Mouse (Mus musculus) ES-E14 (cell line): ENCODE results near the gene Rplp2.

ENCODE experiments used
- CHD2 ChIP-seq: IDR thresholded peaks from 2 replicates; pipeline ENCODE4 v1.6.1; 2014; ENCODE audit warnings: mild to moderate bottlenecking, low read depth, low read length, inconsistent platforms
- HCFC1 ChIP-seq: IDR thresholded peaks from 2 replicates; pipeline ENCODE4 v1.6.1; 2012; ENCODE audit warnings: low read length, inconsistent platforms, borderline replicate concordance; ENCODE audit not compliant: insufficient read depth
- MAFK ChIP-seq: IDR thresholded peaks from 2 replicates; pipeline ENCODE4 v1.6.1; 2014; ENCODE audit warnings: mild to moderate bottlenecking, low read depth, low read length, inconsistent platforms; ENCODE audit not compliant: insufficient read depth

DNA sequence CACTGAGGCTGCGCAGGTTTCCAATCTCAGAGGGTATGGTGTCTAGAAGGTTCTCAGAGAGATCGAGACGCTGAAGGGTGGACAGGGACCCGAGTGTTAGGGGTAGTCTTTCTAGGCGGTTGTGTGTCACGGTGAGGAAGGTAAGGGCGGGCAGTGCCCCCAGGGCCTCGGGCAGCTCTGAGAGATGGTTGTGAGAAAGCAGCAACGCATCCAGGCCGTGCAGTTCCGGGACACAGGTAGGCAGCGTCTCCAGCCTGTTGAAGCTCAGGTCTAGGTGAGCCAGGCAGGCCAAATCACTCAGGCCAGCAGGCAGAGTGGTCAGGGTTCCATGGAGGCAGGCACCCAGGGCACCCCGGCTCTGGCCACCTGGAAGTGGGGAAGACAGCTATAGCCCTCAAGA is 5.0 kb upstream of the Rplp2 start:
- no peak for TF ChIP-seq MAFK
- TF ChIP-seq HCFC1: no peak
- TF ChIP-seq CHD2: no peak
